Comparison of ENCODE assay signal across 28 mouse cellular contexts in genomic region chr2:39114093-39114492, GRCm38 (mm10).
"Had no signal": no experiment of that assay in that cellular context is flagged by ENCODE, and none has a peak within 500 bp of the region (broad histone marks: within the 10 kb centered on the region; RNA-seq: fewer than 3 reads in every experiment).

No protein-coding gene starts in this region.

- H3K4me1 ChIP-seq: limb, embryonic 10.5 days; limb, embryonic 12.5 days; limb, embryonic 13.5 days; limb, embryonic 15.5 days; lung, embryonic 15.5 days; midbrain, embryonic 10.5 days; midbrain, embryonic 12.5 days; midbrain, embryonic 13.5 days; midbrain, embryonic 15.5 days; neural tube, embryonic 12.5 days had no signal

- H3K36me3 ChIP-seq: liver, embryonic 15.5 days had no signal

- H3K9me3 ChIP-seq: limb, embryonic 10.5 days; limb, embryonic 12.5 days; limb, embryonic 13.5 days; limb, embryonic 15.5 days; liver, embryonic 15.5 days; lung, embryonic 15.5 days; megakaryocyte, embryonic 14.5 days; midbrain, embryonic 10.5 days; midbrain, embryonic 12.5 days; midbrain, embryonic 13.5 days; midbrain, embryonic 15.5 days; neural tube, embryonic 12.5 days had no signal

- H3K4me2 ChIP-seq: limb, embryonic 12.5 days; limb, embryonic 13.5 days; limb, embryonic 15.5 days; liver, embryonic 15.5 days; lung, embryonic 14.5 days; lung, embryonic 15.5 days; midbrain, embryonic 11.5 days; midbrain, embryonic 12.5 days; midbrain, embryonic 13.5 days; midbrain, embryonic 15.5 days; neural tube, embryonic 12.5 days had no signal

- H3K9ac ChIP-seq: limb, embryonic 12.5 days; limb, embryonic 13.5 days; limb, embryonic 15.5 days; liver, embryonic 14.5 days; liver, embryonic 15.5 days; lung, embryonic 14.5 days; lung, embryonic 15.5 days; midbrain, embryonic 12.5 days; midbrain, embryonic 13.5 days; midbrain, embryonic 15.5 days; neural tube, embryonic 12.5 days had no signal

- DNase-seq: layer of hippocampus, postnatal 36 days; left cerebral cortex, postnatal 4 days; lung, adult 18-20 months; lung, adult 2 months; lung, embryonic 14.5 days; lung, postnatal 10 days; lung, postnatal 14 days; lung, postnatal 36 days; lung, postnatal 4 days; midbrain, embryonic 14.5 days had no signal

- H3K4me3 ChIP-seq: left cerebral cortex, adult 2 months; limb, embryonic 10.5 days; limb, embryonic 12.5 days; limb, embryonic 13.5 days; limb, embryonic 15.5 days; liver, embryonic 15.5 days; lung, embryonic 15.5 days; megakaryocyte, embryonic 14.5 days; midbrain, embryonic 10.5 days; midbrain, embryonic 12.5 days; midbrain, embryonic 13.5 days; midbrain, embryonic 15.5 days; myocyte; neural tube, embryonic 12.5 days had no signal

- H3K27me3 ChIP-seq: limb, embryonic 12.5 days; limb, embryonic 13.5 days; limb, embryonic 15.5 days; liver, embryonic 15.5 days; lung, embryonic 15.5 days; megakaryocyte, embryonic 14.5 days; midbrain, embryonic 12.5 days; midbrain, embryonic 13.5 days; midbrain, embryonic 15.5 days; neural tube, embryonic 12.5 days had no signal

- ATAC-seq: lung, postnatal 0 days; midbrain, embryonic 13.5 days; midbrain, embryonic 15.5 days; midbrain, embryonic 16.5 days had no signal

- H3K27ac ChIP-seq: left cerebral cortex, adult 2 months; limb, embryonic 10.5 days; limb, embryonic 12.5 days; limb, embryonic 13.5 days; limb, embryonic 15.5 days; liver, embryonic 14.5 days; liver, embryonic 15.5 days; lung, embryonic 15.5 days; midbrain, embryonic 10.5 days; midbrain, embryonic 12.5 days; midbrain, embryonic 13.5 days; midbrain, embryonic 15.5 days; neural tube, embryonic 12.5 days had no signal
